Mouse (Mus musculus) thymus, adult 2 months (tissue): ENCODE results near the gene Tekt1.

Source experiments
- CTCF ChIP-seq: fragments of 200-500 bp; IDR thresholded peaks from 2 replicates; pipeline ENCODE4 v1.5.1; 2012; ENCODE audit warnings: mild to moderate bottlenecking, control low read depth, low read length, moderate library complexity, borderline replicate concordance; ENCODE audit not compliant: control insufficient read depth, poor library complexity, insufficient read depth; ENCODE audit errors: extremely low read depth
- POLR2A ChIP-seq: fragments of 200-500 bp; IDR thresholded peaks from 2 replicates; pipeline ENCODE4 v1.6.1; 2012; ENCODE audit warnings: mild to moderate bottlenecking, low read length, control low read depth, moderate library complexity; ENCODE audit not compliant: control insufficient read depth, poor library complexity, insufficient read depth; ENCODE audit errors: extremely low read depth

GRCm38 (mm10) chr11:72342549-72343237 is 19.5 kb downstream of the Tekt1 start:
- TF ChIP-seq POLR2A = no peak
- TF ChIP-seq CTCF = peak; percentile 52; the same call in 1 of the 2 replicates
